Mouse (Mus musculus): Measurements from ENCODE around the gene Smarcd1.

The Smarcd1 gene

DNA sequence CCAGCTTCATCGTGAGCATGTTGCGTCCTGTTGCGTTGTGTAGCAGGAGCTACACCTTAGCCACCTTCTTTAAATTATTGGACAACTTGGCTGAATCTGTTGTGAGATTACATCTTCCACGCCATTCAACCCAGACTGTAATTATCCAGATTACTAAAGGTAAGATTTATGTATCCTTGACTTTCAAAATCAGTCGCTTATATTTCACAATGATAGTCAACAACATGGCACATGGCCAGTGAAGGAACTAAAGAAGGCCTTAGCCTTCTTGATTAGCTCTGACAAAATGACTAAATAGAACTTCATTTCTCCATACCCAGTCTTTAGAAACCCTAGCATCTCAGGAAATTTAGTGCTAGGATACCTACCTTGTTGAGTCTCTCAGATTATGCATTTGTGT lies 31.3 kb downstream of the Smarcd1 start:
- DNase-seq (ENCODE audit: low spot score) = no peak

DNA sequence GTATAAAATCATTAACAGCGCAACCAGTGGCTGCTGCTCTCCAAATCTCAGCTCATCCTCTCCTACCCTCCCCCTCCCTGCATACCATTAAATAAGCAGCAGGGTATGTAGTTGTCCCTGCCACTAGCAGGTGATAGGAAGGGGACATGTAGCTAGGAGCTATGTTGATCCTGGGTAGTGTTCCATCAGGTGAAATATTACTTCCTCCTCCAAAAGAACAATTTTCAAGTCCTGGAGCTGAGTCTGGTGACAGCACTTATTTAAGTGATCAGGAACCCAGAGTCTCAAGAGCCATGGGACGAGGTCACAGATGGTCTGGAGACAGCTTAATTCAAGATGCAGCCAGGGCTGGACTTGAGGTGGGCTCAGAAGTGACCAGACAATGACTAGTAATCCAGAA lies 33.7 kb downstream of the Smarcd1 start:
- peak; percentile 100 for DNase-seq (ENCODE audit: low spot score)

DNA sequence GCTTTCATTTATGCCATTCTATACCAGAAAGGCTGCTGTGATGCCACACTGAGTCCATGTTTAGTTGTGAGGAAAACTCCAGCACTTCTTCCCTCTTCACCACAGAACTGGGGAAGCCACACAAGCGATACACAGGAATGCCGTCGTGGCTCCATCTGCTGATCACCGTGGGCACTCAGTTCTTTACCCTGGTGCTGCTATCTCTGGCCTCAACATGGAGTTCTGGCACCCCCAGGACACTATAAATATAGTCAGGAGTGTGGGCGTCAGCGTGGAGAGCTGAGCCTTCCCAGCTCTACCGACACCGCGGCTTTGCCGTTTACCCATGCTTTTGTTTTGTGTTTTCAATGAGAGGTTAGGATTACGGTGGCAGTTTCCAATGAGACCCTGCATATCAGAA lies 34.7 kb downstream of the Smarcd1 start:
- DNase-seq (ENCODE audit: low spot score) = no peak

DNA sequence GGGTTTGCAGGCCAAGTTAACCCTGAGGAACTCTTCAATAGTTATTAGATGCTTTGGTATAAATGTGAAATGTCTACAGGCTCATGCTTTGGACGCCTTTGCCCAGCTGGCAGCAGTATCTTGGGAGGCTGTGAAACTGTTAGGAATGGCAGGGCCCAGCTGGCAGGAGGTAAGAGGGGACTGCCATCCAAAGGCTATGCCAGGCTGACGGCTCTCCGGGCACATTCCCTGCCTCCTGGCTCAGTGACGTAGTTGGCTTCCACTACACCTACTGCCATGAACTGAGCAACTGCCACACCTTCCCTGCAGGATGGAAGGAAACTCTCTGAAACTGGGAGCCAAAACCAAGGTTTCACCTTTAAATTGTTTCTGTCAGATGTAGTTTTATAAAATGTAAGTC lies 38.3 kb downstream of the Smarcd1 start:
- no peak for DNase-seq (ENCODE audit: low spot score)

DNA sequence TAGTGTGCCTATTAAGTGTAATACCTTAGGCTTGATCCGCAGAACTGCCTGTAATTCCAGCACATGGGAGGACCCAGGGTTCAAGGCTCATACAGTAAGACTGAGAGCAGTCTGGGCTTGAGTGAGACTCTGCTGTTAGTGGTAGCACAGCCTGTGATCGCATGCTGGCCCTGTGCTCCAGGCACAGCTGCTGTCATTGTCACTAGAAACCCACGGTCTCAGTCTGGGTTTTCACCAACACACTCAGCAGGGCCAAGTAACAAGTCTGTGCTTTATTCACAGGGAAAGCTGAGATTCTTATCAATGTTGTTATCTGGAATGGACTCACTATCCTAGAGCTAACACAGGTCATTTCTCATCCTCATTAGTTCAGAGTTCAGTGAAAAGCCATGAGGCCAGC lies 52.3 kb downstream of the Smarcd1 start:
- DNase-seq (ENCODE audit: low spot score) = no peak
